Mouse (Mus musculus): ENCODE results near the gene Kif2a. TPM values are rescaled to one million over a fixed set of nuclear protein-coding genes. Genes with fewer than 3 reads are reported as not detected.
"Not testable (repeated sequence)": the region's sequence is repeated elsewhere in the genome, so short reads cannot be mapped to it uniquely, and the experiment has no call there.

Gene Kif2a
- polyA plus RNA-seq, 1 experiment from 2014 or later = 20.3 TPM

- Histone ChIP-seq H3K27me3 (ENCODE audit: control insufficient read depth, insufficient read depth, low read length) (no peaks in the 10 kb centered on the region), H3K4me3 (ENCODE audit: low read length) (no peak overlapping the region), H3K4me2 (replicated peaks; ENCODE audit: low read depth, low read length) (no peak overlapping the region), H3K4me1 (ENCODE audit: control insufficient read depth, insufficient read depth, low read length) (no peaks in the 10 kb centered on the region), H3K9me3 (ENCODE audit: control insufficient read depth, low read length) (peaks cover 14% of the 10 kb centered on the region), H3K9ac (ENCODE audit: low read depth, low read length) (no peak overlapping the region), H3K27ac (ENCODE audit: low read depth, low read length) (no peak overlapping the region), H3K36me3 (ENCODE audit: control insufficient read depth, insufficient read depth, low read length) (peaks cover 6% of the 10 kb centered on the region)
- ATAC-seq (ENCODE audit: low FRiP score, low TSS enrichment) = no peak
- 92% methylated on average over 4 of the region's 4 CpGs for WGBS
Measured at GRCm38 (mm10) chr13:106928296-106928695, 93.6 kb downstream of the Kif2a start.

- H3K4me1 ChIP-seq (ENCODE audit: control insufficient read depth, insufficient read depth, low read length); H3K9ac ChIP-seq (ENCODE audit: low read depth, low read length); H3K27me3 ChIP-seq (ENCODE audit: control insufficient read depth, insufficient read depth, low read length); ATAC-seq (ENCODE audit: low FRiP score, low TSS enrichment); H3K27ac ChIP-seq (ENCODE audit: low read depth, low read length); H3K4me3 ChIP-seq (ENCODE audit: low read length); H3K4me2 ChIP-seq (replicated peaks; ENCODE audit: low read depth, low read length): not testable (repeated sequence)
- Histone ChIP-seq H3K36me3 (ENCODE audit: control insufficient read depth, insufficient read depth, low read length) (peaks cover 17% of the 10 kb centered on the region), H3K9me3 (ENCODE audit: control insufficient read depth, low read length) (peaks cover 14% of the 10 kb centered on the region)
- 93% methylated on average over 3 of the region's 3 CpGs for WGBS
Measured at GRCm38 (mm10) chr13:106925921-106926320, 96.0 kb downstream of the Kif2a start.

- no peaks in the 10 kb centered on the region for H3K27me3 ChIP-seq (ENCODE audit: control insufficient read depth, insufficient read depth, low read length)
- ATAC-seq (ENCODE audit: low FRiP score, low TSS enrichment) = no peak
- no peak overlapping the region for H3K4me3 ChIP-seq (ENCODE audit: low read length)
- H3K36me3 ChIP-seq (ENCODE audit: control insufficient read depth, insufficient read depth, low read length) = peaks cover 22% of the 10 kb centered on the region
- WGBS = 88% methylated on average over 7 of the region's 7 CpGs
- H3K9me3 ChIP-seq (ENCODE audit: control insufficient read depth, low read length) = no peaks in the 10 kb centered on the region
- no peaks in the 10 kb centered on the region for H3K4me1 ChIP-seq (ENCODE audit: control insufficient read depth, insufficient read depth, low read length)
- no peak overlapping the region for H3K4me2 ChIP-seq (replicated peaks; ENCODE audit: low read depth, low read length)
- H3K27ac ChIP-seq (ENCODE audit: low read depth, low read length) = no peak overlapping the region
- H3K9ac ChIP-seq (ENCODE audit: low read depth, low read length) = no peak overlapping the region
Measured at GRCm38 (mm10) chr13:106918322-106919050, 103.4 kb downstream of the Kif2a start.

DNA sequence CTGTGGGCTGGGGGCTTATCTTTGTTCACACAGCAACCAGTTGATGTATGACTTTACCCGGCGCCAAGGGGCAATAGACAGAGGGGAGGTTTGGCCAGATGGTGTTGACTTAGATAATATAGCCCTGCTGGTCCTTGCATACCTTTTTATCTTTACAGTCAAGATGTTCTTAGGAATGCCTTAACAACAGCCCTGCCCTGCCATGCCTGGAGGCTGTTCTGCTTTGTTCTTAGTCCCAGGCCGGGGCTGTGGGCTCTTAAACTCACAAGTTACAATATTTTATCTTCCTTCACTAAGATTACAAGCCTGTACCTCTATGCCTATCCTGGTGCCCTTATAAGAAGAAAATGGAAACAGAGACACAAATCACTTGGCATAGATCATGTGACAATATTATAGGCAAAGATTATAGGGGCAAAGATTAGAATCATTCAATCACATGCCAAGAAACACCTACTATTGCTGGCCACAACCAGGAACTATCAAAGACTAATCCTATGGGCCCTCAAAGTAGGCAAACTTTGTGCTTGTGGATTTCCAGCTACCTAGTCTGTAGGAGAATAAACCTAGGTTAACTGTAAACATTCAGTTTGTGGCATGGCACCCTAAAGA, 108.7 kb downstream of the Kif2a start:
- H3K4me1 ChIP-seq (ENCODE audit: control insufficient read depth, insufficient read depth, low read length) = no peaks in the 10 kb centered on the region
- H3K4me2 ChIP-seq (replicated peaks; ENCODE audit: low read depth, low read length) = no peak overlapping the region
- no peaks in the 10 kb centered on the region for H3K9me3 ChIP-seq (ENCODE audit: control insufficient read depth, low read length)
- no peak for ATAC-seq (ENCODE audit: low FRiP score, low TSS enrichment)
- no peak overlapping the region for H3K9ac ChIP-seq (ENCODE audit: low read depth, low read length)
- H3K36me3 ChIP-seq (ENCODE audit: control insufficient read depth, insufficient read depth, low read length) = peaks cover 21% of the 10 kb centered on the region; the same call in 1 of the 2 replicates
- no peak overlapping the region for H3K4me3 ChIP-seq (ENCODE audit: low read length)
- no peaks in the 10 kb centered on the region for H3K27me3 ChIP-seq (ENCODE audit: control insufficient read depth, insufficient read depth, low read length)
- no peak overlapping the region for H3K27ac ChIP-seq (ENCODE audit: low read depth, low read length)
- WGBS = 48% methylated on average over 3 of the region's 3 CpGs

- Histone ChIP-seq H3K4me1 (ENCODE audit: control insufficient read depth, insufficient read depth, low read length) (no peaks in the 10 kb centered on the region), H3K27ac (ENCODE audit: low read depth, low read length) (no peak overlapping the region), H3K4me3 (ENCODE audit: low read length) (no peak overlapping the region), H3K27me3 (ENCODE audit: control insufficient read depth, insufficient read depth, low read length) (no peaks in the 10 kb centered on the region), H3K36me3 (ENCODE audit: control insufficient read depth, insufficient read depth, low read length) (peaks cover 36% of the 10 kb centered on the region; the same call in 1 of the 2 replicates), H3K9ac (ENCODE audit: low read depth, low read length) (no peak overlapping the region), H3K4me2 (replicated peaks; ENCODE audit: low read depth, low read length) (no peak overlapping the region), H3K9me3 (ENCODE audit: control insufficient read depth, low read length) (no peaks in the 10 kb centered on the region)
- 94% methylated on average over 10 of the region's 10 CpGs for WGBS
- no peak for ATAC-seq (ENCODE audit: low FRiP score, low TSS enrichment)
Measured at GRCm38 (mm10) chr13:106910096-106910495, 111.8 kb downstream of the Kif2a start.

Other genes with a start within 250 kb of the Kif2a start
- gene Ipo11, start 85.2 kb downstream of the Kif2a start, polyA plus RNA-seq (2014; fragmentation: Nextera tagmentation; extraction: Ambion mirVana) = 76.7 and 88.5 TPM in 2 replicates
- gene Dimt1, start 75.0 kb downstream of the Kif2a start, polyA plus RNA-seq (2014; fragmentation: Nextera tagmentation; extraction: Ambion mirVana) = 54.6 and 58.6 TPM in 2 replicates